Mouse (Mus musculus): ENCODE data around the gene Elovl7.

The Elovl7 gene

DNA sequence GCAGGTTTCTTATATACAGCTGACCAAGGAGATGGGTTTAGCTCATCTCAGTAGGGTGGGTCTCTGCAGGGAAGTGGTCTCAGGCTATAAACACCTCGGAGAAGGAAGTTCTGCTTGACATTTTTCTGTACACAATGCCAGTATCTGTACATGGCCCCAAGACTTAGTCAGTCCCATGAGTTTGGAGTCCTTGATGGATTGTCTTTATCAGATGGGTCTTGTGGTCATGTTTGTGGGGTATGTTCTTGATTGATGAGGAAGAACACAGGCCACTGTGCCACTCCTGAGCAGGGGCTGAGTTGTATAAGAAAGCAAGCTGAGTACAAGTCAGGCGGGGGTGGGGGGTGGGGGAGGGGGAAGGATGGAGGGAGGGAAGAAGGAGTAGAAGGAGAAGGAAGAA, 90.5 kb downstream of the Elovl7 start:
- no peak for DNase-seq

DNA sequence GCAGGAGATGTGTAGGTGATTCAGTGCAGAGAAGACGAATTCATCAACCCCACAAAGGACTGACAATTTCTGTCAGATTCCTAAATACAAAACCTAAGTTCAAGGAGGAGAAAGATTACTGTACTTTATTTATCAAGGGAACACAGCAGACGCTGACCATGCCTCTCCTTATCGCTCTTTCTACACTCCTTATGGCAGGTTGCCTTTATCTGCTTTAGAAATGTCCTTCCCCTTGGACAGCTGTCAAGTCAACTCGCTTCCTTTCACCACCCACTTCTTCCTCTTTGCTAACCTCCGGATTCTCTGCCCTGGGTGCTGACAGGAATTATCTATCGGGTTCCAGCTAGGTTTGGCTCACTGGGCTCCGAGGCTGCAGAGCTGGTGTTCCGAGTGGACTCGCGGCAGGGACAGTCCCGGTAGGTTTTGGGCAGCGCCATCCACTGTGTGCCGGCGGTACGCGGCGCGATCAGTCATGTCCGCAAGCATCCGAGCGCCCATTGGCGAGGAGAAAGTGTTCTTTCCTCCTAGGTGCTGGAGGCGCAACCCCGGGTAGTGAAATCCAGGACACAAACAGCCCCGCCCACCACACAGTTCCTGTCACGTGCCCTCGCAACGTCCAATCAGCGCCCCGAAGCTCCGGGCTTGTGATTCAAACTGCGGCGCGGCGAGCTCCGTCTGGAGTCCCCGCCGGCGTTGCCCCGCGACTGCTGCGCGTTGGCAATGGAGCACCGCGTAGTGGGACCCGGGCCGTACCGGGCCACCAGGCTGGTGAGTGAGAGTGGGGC, 101.7 kb downstream of the Elovl7 start, which contains the start of gene Depdc1b:
TSS of gene Depdc1b (plus strand) at position 631 of the 785 bp plus-strand sequence.
- DNase-seq, result peak; percentile 97

DNA sequence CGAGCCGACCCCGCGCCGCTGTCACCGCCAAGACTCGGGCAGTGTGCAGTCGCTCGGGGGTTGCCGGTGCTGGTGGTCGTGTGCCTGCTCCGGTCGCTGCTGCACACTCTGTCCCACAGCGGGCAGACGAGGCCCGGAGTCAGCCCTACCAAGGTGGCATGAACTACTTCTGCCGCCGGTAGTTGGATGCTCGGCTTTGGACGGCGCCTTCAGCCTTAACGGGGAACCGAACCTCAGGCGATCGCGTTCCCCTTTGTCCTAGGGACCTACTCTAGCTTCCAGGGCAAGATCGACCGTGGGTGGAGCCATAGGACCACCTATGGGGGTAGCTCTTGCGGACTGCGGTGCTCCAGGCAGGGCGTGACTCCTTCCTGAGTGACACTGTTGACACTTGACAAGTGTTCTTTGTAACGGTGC, 102.3 kb downstream of the Elovl7 start:
- no peak for DNase-seq

- DNase-seq, result no peak
Observed at GRCm38 (mm10) chr13:108317414-108317813, 103.2 kb downstream of the Elovl7 start.

GRCm38 (mm10) chr13:108319028-108319427, 104.8 kb downstream of the Elovl7 start:
- DNase-seq, result peak; percentile 59

DNA sequence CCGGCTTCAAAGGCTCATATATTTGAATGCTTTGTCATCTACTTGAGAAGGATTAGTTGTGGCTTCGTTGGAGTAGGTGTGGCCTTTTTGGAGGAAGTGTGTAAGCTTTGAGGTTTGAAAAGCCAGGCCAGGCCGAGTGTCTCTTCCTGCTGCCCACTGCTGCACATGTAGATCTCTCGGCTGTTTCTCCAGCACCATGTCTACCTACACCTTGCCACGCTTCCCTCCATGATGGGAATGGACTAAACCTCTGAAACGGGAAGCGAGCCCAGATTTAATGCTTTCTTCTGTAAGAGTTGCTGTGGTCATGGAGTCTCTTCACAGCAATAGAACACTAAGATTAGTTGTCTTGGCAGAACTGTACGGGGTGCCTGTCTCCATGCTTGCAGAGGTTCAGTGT, 106.0 kb downstream of the Elovl7 start:
- DNase-seq, result no peak

- no peak for DNase-seq
Observed at GRCm38 (mm10) chr13:108322466-108322865, 108.3 kb downstream of the Elovl7 start.

GRCm38 (mm10) chr13:108323317-108323716, 109.1 kb downstream of the Elovl7 start:
- DNase-seq, result no peak

DNA sequence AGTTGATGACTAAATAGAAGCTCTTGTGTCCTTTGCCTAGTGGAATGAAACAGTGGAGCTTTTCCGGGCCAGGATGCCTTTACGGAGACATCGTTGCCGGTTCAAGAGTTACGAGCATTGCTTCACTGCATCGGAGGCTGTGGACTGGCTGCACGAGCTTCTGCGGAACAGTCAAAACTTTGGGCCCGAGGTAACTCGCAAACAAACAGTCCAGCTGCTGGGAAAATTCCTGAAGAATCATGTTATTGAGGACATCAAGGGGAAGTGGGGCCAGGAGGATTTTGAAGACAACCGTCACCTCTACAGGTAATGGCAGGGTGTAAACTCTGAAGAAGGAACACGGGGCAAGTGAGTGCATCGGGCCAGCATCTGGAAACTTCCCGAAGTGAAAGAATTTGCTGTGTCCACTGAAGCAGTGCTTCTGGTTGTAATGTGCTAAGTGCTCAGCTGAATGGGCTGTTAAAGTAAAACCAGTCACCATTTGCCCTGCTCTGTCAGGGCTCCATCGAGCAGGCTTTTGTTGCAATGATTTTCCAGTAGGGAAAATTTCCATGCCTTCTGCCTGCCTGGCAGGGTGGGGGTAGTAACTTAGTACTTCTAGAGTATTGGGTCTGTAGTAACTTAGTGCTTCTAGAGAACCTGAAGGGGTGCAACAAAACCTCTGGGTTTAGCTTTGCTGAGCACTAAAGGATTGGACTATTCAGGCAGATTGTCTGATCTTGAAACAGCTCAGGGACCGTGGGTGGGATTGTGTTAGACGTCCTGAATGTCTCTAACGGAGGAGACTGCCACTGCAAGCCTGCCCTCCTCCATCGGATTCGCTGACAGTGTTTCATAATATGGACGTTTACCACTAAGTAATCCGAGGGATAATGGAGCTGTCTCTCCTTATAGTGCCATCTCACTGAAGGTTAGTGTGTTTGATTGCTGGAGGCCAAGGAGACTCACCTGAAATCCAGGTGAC, 109.9 kb downstream of the Elovl7 start:
- DNase-seq, result peak; percentile 82

DNA sequence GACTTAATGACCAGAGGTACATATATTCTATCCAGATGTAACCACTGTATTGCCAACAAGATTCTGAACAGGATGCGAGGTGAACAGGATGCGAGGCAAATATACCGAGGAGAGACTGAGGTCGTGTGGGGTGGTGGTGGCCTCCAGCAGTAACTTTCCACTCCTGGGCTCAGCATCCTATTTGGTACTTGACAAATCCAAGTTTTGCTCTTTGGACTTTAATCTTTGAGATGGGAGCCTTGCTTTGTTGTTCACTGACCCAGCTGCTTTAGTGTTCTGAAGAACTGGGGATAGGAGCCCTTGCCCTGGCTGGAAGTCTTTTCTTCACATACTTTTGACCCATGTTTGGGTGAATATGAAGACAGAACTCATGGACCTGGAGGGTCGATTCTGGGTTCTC, 111.7 kb downstream of the Elovl7 start:
- peak; percentile 89 for DNase-seq

GRCm38 (mm10) chr13:108326351-108326750, 112.1 kb downstream of the Elovl7 start:
- DNase-seq, result peak; percentile 94

DNA sequence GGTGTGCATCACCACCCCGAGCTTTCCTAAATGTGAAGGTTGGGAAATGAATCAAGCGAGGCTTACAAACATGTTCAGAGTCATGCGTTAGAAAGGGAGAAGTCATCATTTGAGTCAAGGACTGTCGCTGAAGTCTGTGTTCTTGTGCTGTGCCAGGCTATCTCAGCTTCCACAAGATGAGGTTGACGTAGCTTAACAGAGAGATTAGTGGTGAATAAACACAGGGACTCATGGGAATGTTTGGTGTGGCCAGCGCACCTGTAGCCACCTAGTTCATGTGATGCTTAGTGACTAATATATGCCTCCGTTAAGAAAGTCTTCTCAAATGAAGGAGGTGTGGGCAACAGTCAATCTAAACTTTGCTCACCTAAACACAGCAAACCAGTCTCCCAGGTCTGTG, 112.8 kb downstream of the Elovl7 start:
- no peak for DNase-seq

DNA sequence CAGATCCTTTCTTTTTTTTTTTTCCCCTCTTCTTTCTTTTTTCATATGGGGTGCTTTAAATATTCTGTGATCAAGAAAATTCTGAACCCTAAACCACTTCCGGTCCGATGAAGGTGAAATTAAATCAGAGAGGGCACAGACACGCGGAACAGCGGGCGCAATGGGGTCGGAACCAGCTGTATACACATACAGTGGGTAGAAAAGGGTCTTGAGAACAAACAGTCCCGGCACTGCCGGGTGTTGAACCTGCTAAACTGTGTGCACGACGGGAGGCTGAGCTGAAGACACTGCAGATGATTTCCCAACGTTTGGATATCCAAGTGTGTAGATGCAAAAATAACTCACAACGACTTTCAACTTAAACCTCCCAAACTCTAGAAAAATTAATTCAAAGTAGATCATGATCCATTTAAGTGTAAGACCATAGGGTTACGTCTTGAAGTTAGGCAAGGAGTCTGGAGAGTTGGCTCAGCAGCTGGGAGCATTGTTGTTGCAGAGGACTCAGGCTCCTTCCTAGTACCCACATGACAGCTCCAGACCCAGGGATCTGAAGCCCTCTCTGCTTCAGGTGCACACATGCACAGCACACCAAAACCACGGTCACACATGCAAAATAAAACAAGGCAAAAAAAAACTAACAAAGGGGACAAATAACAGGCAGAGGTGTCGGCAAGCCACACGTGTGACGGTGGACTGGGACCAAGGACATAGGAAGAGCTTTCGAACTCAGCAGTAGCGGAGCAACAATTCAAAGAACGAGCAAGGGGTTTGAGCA, 114.4 kb downstream of the Elovl7 start:
- DNase-seq, result no peak

GRCm38 (mm10) chr13:108329693-108330092, 115.5 kb downstream of the Elovl7 start:
- peak; percentile 42 for DNase-seq

Measured in kidney, adult 9 months (tissue).